Mouse (Mus musculus) lung, postnatal 25 days (tissue): ENCODE measurements at regions not wholly inside any gene's neighbourhood (a gene's known extent, or its start where the extent isn't known, plus 50 kb on each side); places are given as distances from the start of the nearest gene placed in this dataset.
A peak's percentile ranks its signal among the peaks of the same experiment; 100 is the strongest.

ENCODE experiments used
- DNase-seq: peaks from one replicate; pipeline ENCODE4 v3.0.0; 2022; ENCODE audit warnings: low spot score

- no peak for DNase-seq
Observed at GRCm38 (mm10) chr1:55888711-55889366, 483.1 kb downstream of the Plcl1 start.

GRCm38 (mm10) chr1:55890511-55891151 is 484.9 kb downstream of the Plcl1 start:
- DNase-seq: no peak

DNA sequence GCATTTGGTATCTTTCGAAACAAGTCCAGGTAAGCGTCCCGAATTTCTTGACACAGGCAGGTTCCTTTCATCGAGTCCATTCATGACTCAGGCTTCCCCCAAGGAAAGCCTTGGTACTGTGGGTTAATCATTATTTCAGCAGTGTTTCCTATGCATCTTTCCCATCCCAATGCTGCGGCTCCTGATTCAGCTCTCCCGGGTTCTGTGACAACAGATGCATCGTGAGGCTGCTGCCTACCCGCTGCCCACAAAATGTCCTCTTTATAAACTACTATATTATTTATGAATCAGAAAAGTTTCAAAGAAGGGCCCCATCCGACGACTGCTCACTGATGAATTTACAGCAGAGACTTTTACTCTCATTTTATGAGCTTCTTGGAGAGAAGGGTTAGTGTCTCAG is 486.2 kb downstream of the Plcl1 start:
- no peak for DNase-seq

DNA sequence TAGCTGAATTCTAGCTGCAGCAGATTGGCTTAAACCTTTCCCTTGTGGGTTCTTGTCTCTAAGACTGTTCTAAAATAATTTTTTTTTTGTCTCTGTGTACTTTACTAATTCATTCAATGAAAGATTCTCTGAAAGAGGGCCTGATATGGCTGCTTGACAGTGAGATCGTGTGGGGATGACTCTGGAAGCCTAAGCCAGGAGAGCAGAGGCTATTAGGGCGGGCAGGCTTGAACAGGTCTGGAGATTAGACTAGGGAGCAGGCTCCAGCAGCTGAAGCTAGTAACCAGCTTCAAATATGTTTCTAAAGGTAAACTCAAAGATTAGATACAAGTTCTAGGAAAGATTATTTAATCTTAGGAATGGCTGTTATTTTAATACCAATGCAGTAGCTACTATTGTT is 491.9 kb downstream of the Plcl1 start:
- no peak for DNase-seq

DNA sequence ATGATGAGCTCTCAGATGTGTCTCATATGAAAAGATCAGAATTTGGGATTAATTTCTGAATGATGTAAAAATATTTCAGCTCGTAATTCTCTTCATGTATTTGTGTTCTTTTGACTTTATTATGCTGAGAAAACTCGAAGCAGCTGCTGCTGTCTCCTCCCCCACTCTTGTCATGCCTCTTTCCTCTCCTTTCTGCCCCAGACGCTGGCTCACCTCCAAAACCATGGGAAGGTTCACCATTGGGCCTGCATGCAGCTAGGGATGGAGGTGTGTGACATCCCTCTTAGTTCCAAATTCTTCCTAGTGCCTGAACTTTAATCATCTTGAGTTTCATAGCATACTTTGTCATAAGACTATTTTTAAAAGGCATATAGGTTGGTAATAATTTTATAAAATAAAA is 492.3 kb downstream of the Plcl1 start:
- DNase-seq: no peak

- DNase-seq: no peak
Observed at GRCm38 (mm10) chr1:55900033-55900432, 494.3 kb downstream of the Plcl1 start.

GRCm38 (mm10) chr1:55903177-55903576 is 497.5 kb downstream of the Plcl1 start:
- DNase-seq: no peak

DNA sequence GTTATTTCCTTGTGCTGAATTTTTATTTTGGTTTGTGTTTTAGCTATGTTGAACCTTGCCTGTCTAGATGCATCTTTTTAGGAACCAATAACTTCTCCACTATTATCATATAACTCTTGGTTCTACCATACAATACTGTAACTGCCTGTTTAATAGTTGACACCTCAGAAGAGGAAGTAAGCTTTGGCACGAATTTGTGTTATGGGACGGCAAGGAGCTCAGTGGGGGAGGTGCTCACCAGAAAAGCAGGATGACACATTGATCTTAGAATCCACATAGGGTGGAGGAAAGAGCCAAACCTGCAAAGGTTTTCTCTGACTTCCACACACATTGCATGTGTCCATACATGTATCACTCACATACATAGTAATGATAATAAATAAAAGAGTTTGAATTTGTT is 498.9 kb downstream of the Plcl1 start:
- no peak for DNase-seq

- no peak for DNase-seq
Observed at GRCm38 (mm10) chr1:55905232-55905631, 499.5 kb downstream of the Plcl1 start.

- DNase-seq: no peak
Observed at GRCm38 (mm10) chr1:55910024-55910423, 504.3 kb downstream of the Plcl1 start.

GRCm38 (mm10) chr1:55914284-55914683 is 508.6 kb downstream of the Plcl1 start:
- DNase-seq: no peak

DNA sequence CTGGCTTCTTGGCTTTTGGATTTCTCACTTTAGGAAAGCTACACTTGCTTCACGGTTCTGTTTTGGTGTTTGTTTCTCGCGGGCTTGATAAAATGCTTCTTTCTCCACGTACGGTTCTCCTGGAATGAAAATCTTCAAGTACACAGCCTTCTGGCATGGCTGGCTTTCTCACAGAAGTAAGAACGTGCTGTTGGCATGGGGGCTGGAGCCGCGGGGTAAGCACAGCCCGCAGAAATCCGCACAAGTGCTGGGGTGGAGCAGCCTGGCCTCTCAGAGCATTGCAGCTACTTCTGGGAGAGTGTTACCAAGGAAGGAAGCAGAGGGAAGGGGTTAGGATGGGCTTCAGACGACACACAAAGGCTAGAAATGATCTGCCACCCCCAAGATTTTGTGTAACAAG is 510.2 kb downstream of the Plcl1 start:
- no peak for DNase-seq

GRCm38 (mm10) chr1:55919516-55919915 is 513.8 kb downstream of the Plcl1 start:
- DNase-seq: no peak

GRCm38 (mm10) chr1:55946786-55947549 is 541.2 kb downstream of the Plcl1 start:
- no peak for DNase-seq

GRCm38 (mm10) chr1:55947618-55948283 is 542.0 kb downstream of the Plcl1 start:
- DNase-seq: no peak

- DNase-seq: no peak
Observed at GRCm38 (mm10) chr1:55949606-55950005, 543.9 kb downstream of the Plcl1 start.

GRCm38 (mm10) chr1:55957804-55958445 is 552.2 kb downstream of the Plcl1 start:
- DNase-seq: no peak

DNA sequence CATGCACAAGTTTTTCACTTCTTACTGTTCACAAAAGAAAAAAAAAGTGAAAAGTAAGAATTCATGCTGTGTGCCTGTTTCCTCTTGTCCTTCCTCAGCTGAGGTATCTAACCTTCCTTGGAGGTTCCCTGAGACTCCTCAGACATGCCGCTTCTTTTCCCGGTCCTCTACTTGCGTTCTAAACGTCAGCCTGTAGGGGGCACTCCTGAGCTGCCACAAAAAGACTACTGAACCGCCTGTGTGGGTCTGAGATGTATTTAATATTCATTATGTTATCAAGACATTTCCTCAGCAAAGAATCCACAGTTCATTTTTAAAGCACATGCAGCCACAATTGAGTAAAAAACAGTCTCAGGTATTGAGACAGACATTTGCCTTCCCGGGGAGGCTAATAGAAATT is 554.6 kb downstream of the Plcl1 start:
- DNase-seq: peak; percentile 23

DNA sequence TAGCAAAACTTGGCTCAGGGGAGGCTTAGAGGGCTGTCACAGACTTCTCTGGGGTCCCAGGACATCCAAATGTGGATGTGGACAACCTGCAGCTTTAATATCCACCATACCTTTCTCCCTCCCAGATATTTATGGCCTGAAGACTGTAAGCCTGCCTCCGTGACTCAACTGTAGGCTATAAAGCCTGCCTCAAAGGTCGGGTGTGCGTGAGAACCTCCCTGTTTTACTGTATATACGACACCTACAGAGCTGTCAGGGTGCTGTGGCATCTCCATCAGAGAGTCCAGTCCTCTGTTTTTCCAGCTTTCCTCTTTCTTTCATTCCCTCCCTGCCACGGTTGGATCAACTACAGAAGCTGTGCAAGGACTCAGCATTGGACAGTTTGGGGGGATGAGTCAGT is 558.1 kb downstream of the Plcl1 start:
- DNase-seq: no peak

GRCm38 (mm10) chr1:55966273-55966672 is 560.6 kb downstream of the Plcl1 start:
- DNase-seq: no peak

DNA sequence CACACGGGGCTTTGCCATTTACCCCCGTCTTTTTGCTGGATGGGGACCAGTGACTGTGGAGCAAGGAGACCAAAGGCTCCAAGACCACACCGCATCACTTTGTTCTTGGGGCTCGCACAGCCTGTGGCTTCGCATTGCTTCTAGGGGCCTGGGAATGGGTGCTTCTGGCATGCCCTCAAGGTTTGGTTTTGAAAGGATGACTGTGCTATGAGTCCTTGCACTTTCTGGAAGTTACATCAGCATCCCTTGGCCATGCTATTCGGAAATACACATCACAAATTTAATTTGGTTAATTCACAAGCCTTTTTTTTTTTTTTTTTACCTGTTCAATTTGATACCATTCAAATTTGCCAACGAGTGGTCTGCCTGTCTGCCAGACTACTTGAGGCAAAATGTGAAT is 562.1 kb downstream of the Plcl1 start:
- no peak for DNase-seq

GRCm38 (mm10) chr1:55977796-55978195 is 572.1 kb downstream of the Plcl1 start:
- DNase-seq: no peak
